Mouse (Mus musculus): ENCODE measurements around the gene Ephb2.

Gene Ephb2

GRCm38 (mm10) chr4:136602568-136602967 lies 233.2 kb downstream of the Ephb2 start, which contains the start of gene Kdm1a:
Kdm1a (minus strand) TSS chr4:136602723.
- DNase-seq (ENCODE audit: low spot score in 2 of 2) = peak; percentile 91 to 92

- DNase-seq (ENCODE audit: low spot score in 2 of 2) = peak in 1 of 2 experiments; percentile 64
These were observed 233.7 kb downstream of the Ephb2 start for GRCm38 (mm10) chr4:136602018-136602554.

GRCm38 (mm10) chr4:136601476-136601875 lies 234.3 kb downstream of the Ephb2 start:
- no peak for DNase-seq (ENCODE audit: low spot score in 2 of 2)

DNA sequence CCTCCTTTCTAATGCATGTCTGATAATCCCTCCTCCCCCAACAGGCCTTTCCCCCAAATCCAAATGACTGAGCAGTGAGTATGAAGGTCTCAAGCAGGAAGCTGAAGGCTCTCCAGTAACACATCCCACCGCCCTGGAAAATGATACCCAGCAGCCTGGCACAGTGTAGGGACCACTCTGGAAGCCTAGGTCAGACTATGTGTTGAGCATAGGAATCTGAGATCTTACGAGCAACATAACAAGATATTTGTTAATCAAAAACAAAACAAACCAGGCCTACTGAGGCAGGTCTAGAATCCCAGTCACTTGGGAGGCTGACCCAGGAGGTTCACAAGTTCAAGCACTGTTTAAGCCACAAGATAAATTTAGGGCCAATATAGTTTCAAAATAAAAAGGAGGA lies 235.3 kb downstream of the Ephb2 start:
- no peak for DNase-seq (ENCODE audit: low spot score in 2 of 2)

- DNase-seq (ENCODE audit: low spot score in 2 of 2) = no peak
These were observed 235.9 kb downstream of the Ephb2 start for GRCm38 (mm10) chr4:136599869-136600268.

GRCm38 (mm10) chr4:136598268-136598876 lies 237.4 kb downstream of the Ephb2 start:
- DNase-seq (ENCODE audit: low spot score in 2 of 2) = no peak

All from urinary bladder, adult 18-20 months (tissue).